Mouse (Mus musculus): ENCODE data around the gene Rgs7.

The Rgs7 gene

DNA sequence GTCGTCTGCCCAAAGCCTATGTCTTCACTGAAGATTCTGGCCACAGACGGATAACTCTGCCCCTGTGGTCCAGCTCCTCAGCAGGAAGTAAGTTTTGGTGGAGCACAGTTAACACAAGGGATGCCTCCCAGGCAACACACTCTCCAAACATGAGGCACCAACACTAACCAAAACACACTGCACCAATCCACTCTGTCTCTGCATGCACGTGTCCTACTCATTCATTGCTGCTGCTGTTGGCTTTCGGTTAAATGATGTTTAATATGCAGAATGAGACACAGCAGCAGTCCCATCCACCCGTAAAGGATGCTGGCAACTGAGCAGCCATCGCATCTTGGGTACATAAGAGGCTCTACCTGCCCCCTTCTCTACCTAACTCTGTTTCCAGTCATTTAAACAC, 59.2 kb downstream of the Rgs7 start:
- in situ Hi-C loops (cut with MboI; ENCODE audit: low sequenced_read_pairs), result no loop called here

DNA sequence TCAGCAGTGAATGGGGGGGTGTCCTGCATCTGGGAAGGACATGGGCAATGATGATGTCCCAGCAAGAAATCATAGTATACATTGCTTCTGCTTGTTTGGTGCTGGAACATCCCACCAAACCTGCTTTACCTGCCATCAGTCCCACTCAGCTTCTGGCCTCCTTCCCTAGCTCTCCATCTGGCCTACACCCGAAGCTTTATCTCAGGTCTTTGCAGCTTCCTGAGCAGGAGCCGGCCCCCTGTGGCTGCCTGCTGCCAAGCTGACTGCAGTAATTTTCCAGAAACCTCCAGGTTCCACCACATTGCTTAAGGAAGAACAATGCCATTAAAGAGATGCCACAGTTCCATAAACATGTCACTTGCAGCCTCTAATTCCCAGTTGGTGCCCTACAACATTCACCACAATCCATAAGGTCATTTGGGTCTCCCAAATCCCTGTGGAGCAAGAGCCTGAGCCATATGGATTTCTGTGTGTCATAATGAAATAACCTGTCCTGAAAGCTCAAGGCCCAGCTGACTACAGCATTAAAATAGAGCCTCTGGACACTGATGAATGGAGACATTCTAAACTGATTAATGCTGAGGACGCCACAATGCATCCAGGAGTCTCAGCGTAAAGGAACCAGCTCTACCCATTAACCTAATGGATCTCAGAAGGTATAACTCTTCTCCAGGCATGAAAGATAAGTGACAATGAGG, 60.8 kb downstream of the Rgs7 start:
- in situ Hi-C loops (cut with MboI; ENCODE audit: low sequenced_read_pairs), result no loop called here

DNA sequence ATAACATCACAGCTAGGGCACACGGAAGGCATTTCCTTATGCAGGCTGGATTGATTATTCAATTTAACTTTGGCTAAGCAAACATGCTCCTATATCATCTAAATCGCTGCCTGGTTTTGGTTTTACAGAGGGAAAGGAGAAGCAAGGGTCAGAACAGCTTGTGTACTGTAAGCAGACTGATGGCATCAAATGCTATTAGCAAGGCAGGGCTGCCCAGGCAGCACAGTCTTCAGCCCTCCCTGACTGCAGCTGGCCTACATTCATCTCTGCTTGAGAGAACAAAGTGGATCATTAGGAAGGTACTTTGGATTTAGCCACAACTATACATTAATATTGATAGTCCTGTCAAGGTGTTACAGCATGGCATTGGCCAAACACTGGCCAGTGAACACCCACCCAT, 65.2 kb downstream of the Rgs7 start:
- in situ Hi-C loops (cut with MboI; ENCODE audit: low sequenced_read_pairs), result no loop called here

- in situ Hi-C loops (cut with MboI; ENCODE audit: low sequenced_read_pairs), result no loop called here
These were observed 65.9 kb downstream of the Rgs7 start for GRCm38 (mm10) chr1:175426393-175426792.

- in situ Hi-C loops (cut with MboI; ENCODE audit: low sequenced_read_pairs), result no loop called here
These were observed 71.4 kb downstream of the Rgs7 start for GRCm38 (mm10) chr1:175420883-175421282.

DNA sequence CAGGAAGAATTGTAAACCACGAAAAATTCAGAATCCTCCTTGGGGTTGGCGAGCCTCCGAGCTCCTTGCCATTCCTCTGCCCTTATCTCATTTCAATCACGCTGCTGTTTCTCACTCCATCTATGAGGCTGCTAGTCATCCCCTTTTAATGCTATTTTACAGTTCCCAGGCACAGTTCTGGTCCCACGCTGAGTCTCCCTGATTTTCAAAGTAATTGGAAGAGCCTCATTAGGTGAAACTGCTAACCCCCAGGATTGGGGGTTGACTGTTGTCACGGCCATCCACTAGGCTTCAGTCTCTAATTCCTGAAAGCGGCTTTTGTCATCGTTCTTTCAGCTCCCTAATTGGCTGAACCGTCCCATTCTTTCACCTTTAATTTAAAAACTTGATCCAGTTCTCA, 76.6 kb downstream of the Rgs7 start:
- in situ Hi-C loops (cut with MboI; ENCODE audit: low sequenced_read_pairs), result no loop called here

DNA sequence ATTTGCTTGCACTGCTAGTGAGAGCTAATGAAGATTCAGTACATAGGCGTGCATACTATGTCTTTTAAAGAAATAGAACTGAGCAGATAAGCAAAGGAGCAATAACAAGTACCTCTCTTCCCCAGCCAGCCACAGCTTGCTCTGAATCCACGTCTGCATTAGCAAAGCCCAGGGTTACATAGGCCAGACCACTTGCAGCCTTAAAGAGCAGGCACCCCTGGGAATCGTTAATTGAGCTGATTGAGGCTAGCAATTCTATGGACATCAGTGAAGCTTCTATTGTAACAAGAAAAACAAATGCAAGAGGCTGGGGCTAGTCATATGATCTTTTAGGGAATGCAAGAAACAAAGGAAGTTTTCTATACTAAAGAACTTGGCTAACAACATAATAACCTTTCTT, 81.9 kb downstream of the Rgs7 start:
- in situ Hi-C loops (cut with MboI; ENCODE audit: low sequenced_read_pairs), result no loop called here

- in situ Hi-C loops (cut with MboI; ENCODE audit: low sequenced_read_pairs), result no loop called here
These were observed 100.4 kb downstream of the Rgs7 start for GRCm38 (mm10) chr1:175391894-175392293.

GRCm38 (mm10) chr1:175389250-175389649, 103.0 kb downstream of the Rgs7 start:
- in situ Hi-C loops (cut with MboI; ENCODE audit: low sequenced_read_pairs), result no loop called here

GRCm38 (mm10) chr1:175385581-175386235, 106.6 kb downstream of the Rgs7 start:
- in situ Hi-C loops (cut with MboI; ENCODE audit: low sequenced_read_pairs), result no loop called here

DNA sequence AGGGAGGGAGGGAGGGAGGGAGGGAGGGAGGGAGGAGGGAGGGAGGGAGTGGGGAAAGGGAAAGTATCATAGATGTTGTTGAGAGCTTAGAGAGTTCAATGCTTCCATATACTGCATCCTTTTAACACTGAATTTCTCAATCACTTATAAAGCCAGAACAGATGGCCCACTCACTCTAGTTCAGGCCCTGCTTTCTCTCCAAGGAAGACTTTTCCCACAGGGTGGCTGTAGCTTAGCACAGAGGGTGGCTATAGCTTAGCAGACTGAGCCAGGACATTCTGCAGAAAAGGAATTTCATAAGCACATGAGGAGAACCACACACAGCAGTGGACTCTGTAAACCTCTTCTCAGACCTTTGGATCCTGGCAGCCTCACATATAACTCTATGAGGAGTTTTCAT, 119.7 kb downstream of the Rgs7 start:
- in situ Hi-C loops (cut with MboI; ENCODE audit: low sequenced_read_pairs), result no loop called here

GRCm38 (mm10) chr1:175368062-175368461, 124.2 kb downstream of the Rgs7 start:
- in situ Hi-C loops (cut with MboI; ENCODE audit: low sequenced_read_pairs), result no loop called here

GRCm38 (mm10) chr1:175363606-175364005, 128.7 kb downstream of the Rgs7 start:
- in situ Hi-C loops (cut with MboI; ENCODE audit: low sequenced_read_pairs), result no loop called here

- in situ Hi-C loops (cut with MboI; ENCODE audit: low sequenced_read_pairs), result no loop called here
These were observed 132.6 kb downstream of the Rgs7 start for GRCm38 (mm10) chr1:175359411-175360366.

GRCm38 (mm10) chr1:175352921-175353320, 139.4 kb downstream of the Rgs7 start:
- in situ Hi-C loops (cut with MboI; ENCODE audit: low sequenced_read_pairs), result no loop called here

GRCm38 (mm10) chr1:175346162-175346561, 146.1 kb downstream of the Rgs7 start:
- in situ Hi-C loops (cut with MboI; ENCODE audit: low sequenced_read_pairs), result no loop called here

DNA sequence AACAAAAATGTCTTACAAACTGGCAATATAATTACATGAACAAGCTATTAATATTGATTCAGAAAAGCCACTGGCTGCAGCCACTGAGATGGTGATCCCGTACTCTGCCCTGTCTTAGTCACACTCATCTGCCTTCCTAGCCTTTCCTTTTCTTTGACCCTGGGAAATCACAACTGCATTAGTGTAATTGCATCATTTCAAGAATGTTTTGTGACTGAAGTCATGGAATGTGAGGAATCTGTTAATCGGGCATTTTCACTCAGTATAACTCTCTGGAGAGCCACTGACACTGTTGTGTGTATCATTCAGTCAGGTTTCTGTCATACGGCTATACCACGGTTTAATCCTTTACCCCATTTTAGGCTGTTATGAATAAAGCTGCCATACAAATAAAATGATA, 156.1 kb downstream of the Rgs7 start:
- in situ Hi-C loops (cut with MboI; ENCODE audit: low sequenced_read_pairs), result no loop called here

GRCm38 (mm10) chr1:175333041-175333854, 159.1 kb downstream of the Rgs7 start:
- in situ Hi-C loops (cut with MboI; ENCODE audit: low sequenced_read_pairs), result no loop called here

DNA sequence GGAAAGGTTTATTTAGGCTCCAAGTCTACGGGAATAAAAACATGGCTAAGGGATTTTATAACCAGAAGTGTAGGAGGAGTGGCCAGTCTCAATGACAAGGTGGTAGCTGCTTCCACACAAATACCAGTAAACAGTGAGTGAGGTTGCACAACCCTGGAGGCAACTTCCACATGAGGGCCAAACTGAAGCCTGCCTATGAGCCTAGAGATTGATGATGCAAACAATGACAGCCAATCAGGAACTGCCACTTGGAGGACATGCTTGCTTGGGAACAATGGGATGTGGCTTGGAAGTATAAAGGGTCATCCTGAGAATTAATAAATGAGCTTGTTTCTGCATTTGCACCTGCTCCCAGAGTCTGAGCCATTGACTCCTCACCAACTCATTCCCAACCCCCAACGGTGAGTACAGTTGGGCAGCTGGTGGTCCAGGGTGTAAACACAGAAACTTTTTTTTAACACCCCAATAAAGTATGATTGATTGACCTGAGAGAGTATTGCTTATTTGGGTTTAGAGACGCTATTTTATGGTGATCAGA, 162.3 kb downstream of the Rgs7 start:
- in situ Hi-C loops (cut with MboI; ENCODE audit: low sequenced_read_pairs), result no loop called here

GRCm38 (mm10) chr1:175322781-175323180, 169.5 kb downstream of the Rgs7 start:
- in situ Hi-C loops (cut with MboI; ENCODE audit: low sequenced_read_pairs), result no loop called here
